Mouse (Mus musculus): ENCODE data around the gene Vmn2r76. TPM values are rescaled to one million over a fixed set of nuclear protein-coding genes. Genes with fewer than 3 reads are reported as not detected.

Vmn2r76 gene
- polyA plus RNA-seq (2012; rRNA removed): not detected in 2 replicates

DNA sequence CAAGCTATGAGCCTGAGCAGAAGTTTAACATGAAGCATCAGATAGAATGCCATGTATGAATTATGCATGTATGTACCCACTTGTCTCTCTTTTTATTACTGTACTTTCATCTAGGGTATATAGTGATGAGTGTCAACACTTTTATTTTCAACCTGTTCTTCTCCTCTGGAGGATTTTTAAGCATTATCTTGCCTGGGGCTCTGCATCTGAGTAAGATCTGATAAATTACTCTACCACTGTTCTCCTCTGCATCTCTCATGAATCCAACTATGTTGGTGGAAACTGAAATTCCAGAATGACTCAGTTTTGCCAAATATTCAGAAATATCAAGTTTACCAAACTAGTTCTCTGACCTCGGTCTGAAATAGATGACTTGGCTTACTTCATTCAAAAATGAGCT is at the start of gene Vmn2r76:
Gene Vmn2r76, minus strand, starts transcription at position 101 of the 400 bp plus-strand sequence.

DNA sequence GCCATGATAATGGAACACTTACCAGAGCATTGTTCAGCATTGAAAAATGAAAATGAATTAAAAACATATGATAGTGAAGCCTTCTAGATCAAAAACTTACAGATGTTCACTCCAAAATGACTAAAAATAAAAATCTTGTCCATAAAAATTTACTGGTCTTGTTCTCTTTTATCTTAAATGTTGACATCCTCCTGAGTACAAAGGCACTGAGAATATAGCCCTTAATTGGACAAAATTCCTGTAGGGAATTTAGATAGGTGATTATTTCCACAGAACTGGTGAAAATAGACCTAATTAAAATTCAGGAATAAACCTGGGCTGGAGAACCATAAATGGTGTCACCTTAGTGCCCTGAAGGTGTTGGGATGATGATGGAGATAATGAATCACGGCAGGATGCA is 31.0 kb upstream of the Vmn2r76 start, which contains the start of gene Olfr310:
Gene Olfr310, minus strand, starts transcription at position 101 of the 400 bp plus-strand sequence.

GRCm38 (mm10) chr7:86171678-86172077 is 74.4 kb downstream of the Vmn2r76 start, which contains the start of gene Vmn2r75:
Gene Vmn2r75 (minus strand): TSS chr7:86171778.

Other genes with a start within 250 kb of the Vmn2r76 start
- gene Vmn2r75, start 74.5 kb downstream of the Vmn2r76 start, polyA plus RNA-seq (2012; rRNA removed): not detected in 2 replicates
- gene Olfr310, start 30.9 kb upstream of the Vmn2r76 start, polyA plus RNA-seq (2012; rRNA removed): not detected in 2 replicates
- not detected in 2 replicates for gene Olfr309, start 67.4 kb upstream of the Vmn2r76 start, polyA plus RNA-seq (2012; rRNA removed)
- gene Olfr308, start 79.3 kb upstream of the Vmn2r76 start, polyA plus RNA-seq (2012; rRNA removed): not detected in 2 replicates
- gene Olfr307, start 91.3 kb upstream of the Vmn2r76 start, polyA plus RNA-seq (2012; rRNA removed): not detected in 2 replicates
- gene Olfr305, start 120.6 kb upstream of the Vmn2r76 start, polyA plus RNA-seq (2012; rRNA removed): not detected in 2 replicates
- not detected in 2 replicates for gene Olfr304, start 140.3 kb upstream of the Vmn2r76 start, polyA plus RNA-seq (2012; rRNA removed)
- gene Olfr303, start 151.5 kb upstream of the Vmn2r76 start, polyA plus RNA-seq (2012; rRNA removed): not detected in 2 replicates
- not detected in 2 replicates for gene Olfr301, start 157.5 kb upstream of the Vmn2r76 start, polyA plus RNA-seq (2012; rRNA removed)
- not detected in 2 replicates for gene Olfr299, start 213.6 kb upstream of the Vmn2r76 start, polyA plus RNA-seq (2012; rRNA removed)
- not detected in 2 replicates for gene Olfr298, start 246.2 kb upstream of the Vmn2r76 start, polyA plus RNA-seq (2012; rRNA removed)

Data from liver, embryonic 14 days (tissue).